24 mouse cellular contexts compared by ENCODE assay signal in genomic region chr7:6195777-6196176, GRCm38 (mm10). TPM values are rescaled to one million over a fixed set of nuclear protein-coding genes. Genes with fewer than 3 reads are reported as not detected.
DNase-seq lines count a peak whose midpoint lies in the region; ATAC-seq and TF ChIP-seq lines count a peak whose summit lies in the region.
"Had no signal": no experiment of that assay in that cellular context is flagged by ENCODE, and none has a peak within 500 bp of the region (broad histone marks: within the 10 kb centered on the region; RNA-seq: fewer than 3 reads in every experiment).

No protein-coding gene starts in this region.

- no peak for DNase-seq in gastrocnemius, adult 2 months
- DNase-seq in gastrocnemius, postnatal 36 days: no peak
- no peak for DNase-seq in liver, embryonic 14.5 days (ENCODE audit: low read depth in 3 of 3, low spot score in 3 of 3)
- no peak for DNase-seq in liver, embryonic 11.5 days (ENCODE audit: low spot score)
- DNase-seq in ES-E14 (ENCODE audit: low read depth, low spot score): no peak
- DNase-seq in induced T-regulatory cell, adult 2 months (ENCODE audit: low read depth): peak; percentile 16
- DNase-seq in adipocyte (ENCODE audit: low spot score): no peak
- DNase-seq: adrenal gland, postnatal 14 days; B cell, adult 2 months; cerebellum, postnatal 25 days; heart, postnatal 36 days; kidney, postnatal 14 days; layer of hippocampus, postnatal 36 days; lung, postnatal 10 days; thymus, postnatal 4 days had no signal

- H3K4me1 ChIP-seq in liver, embryonic 14.5 days (replicated peaks; ENCODE audit: control insufficient read depth in 2 of 2, insufficient read depth in 2 of 2, low read length in 1 of 2): no peaks in the 10 kb centered on the region
- H3K4me1 ChIP-seq in liver, embryonic 11.5 days (replicated peaks; ENCODE audit: control insufficient read depth, insufficient read depth, low read length): no peaks in the 10 kb centered on the region
- no peaks in the 10 kb centered on the region for H3K4me1 ChIP-seq in ES-E14 (ENCODE audit: control insufficient read depth in 2 of 2, insufficient read depth in 2 of 2, low read length in 2 of 2, poor library complexity in 1 of 2)
- no peaks in the 10 kb centered on the region for H3K4me1 ChIP-seq in neural tube, embryonic 15.5 days
- H3K4me1 ChIP-seq: forebrain, embryonic 10.5 days; heart, embryonic 10.5 days; midbrain, embryonic 13.5 days had no signal

- WGBS in liver, embryonic 14.5 days (ENCODE audit: insufficient replicate concordance): 31% methylated on average over 2 of the region's 2 CpGs
- 36% methylated on average over 2 of the region's 2 CpGs for WGBS in liver, embryonic 11.5 days
- WGBS in neural tube, embryonic 15.5 days: 46% methylated on average over 2 of the region's 2 CpGs

- TF ChIP-seq CTCF in gastrocnemius, adult 2 months (IDR thresholded peaks at IDR 0.05): peak; percentile 33; the same call in 1 of the 2 replicates
- peak; percentile 54; the same call in 1 of the 2 replicates for TF ChIP-seq CTCF in liver, embryonic 14.5 days (IDR thresholded peaks at IDR 0.05; ENCODE audit: low read depth)

- no peak for ATAC-seq in liver, embryonic 14.5 days (ENCODE audit: insufficient read depth)
- ATAC-seq in liver, embryonic 11.5 days (replicated peaks; ENCODE audit: low FRiP score): no peak
- ATAC-seq in neural tube, embryonic 15.5 days (ENCODE audit: low FRiP score): no peak
- ATAC-seq: inflammation-experienced regulatory T-cells, adult 6 months; midbrain, embryonic 13.5 days had no signal

- H3K9me3 ChIP-seq in liver, embryonic 14.5 days (ENCODE audit: control insufficient read depth, low read length): no peaks in the 10 kb centered on the region
- no peaks in the 10 kb centered on the region for H3K9me3 ChIP-seq in liver, embryonic 11.5 days (ENCODE audit: control insufficient read depth, low read length)
- H3K9me3 ChIP-seq in ES-E14 (ENCODE audit: control insufficient read depth, insufficient read depth, low read depth, low read length): no peaks in the 10 kb centered on the region
- H3K9me3 ChIP-seq in neural tube, embryonic 15.5 days (replicated peaks): no peaks in the 10 kb centered on the region
- H3K9me3 ChIP-seq: heart, embryonic 10.5 days; midbrain, embryonic 13.5 days had no signal

- no peak overlapping the region for H3K4me2 ChIP-seq in liver, embryonic 14.5 days (ENCODE audit: low read depth)
- H3K4me2 ChIP-seq in liver, embryonic 11.5 days: no peak overlapping the region
- no peak overlapping the region for H3K4me2 ChIP-seq in neural tube, embryonic 15.5 days
- H3K4me2 ChIP-seq: midbrain, embryonic 13.5 days had no signal

- no peak overlapping the region for H3K4me3 ChIP-seq in gastrocnemius, adult 2 months
- H3K4me3 ChIP-seq in liver, embryonic 14.5 days (ENCODE audit: insufficient read depth in 1 of 2, low read depth in 2 of 2, low read length in 2 of 2): no peak overlapping the region
- H3K4me3 ChIP-seq in liver, embryonic 11.5 days (ENCODE audit: low read depth, low read length): no peak overlapping the region
- no peak overlapping the region for H3K4me3 ChIP-seq in ES-E14 (ENCODE audit: insufficient read depth in 1 of 2, low read depth in 1 of 2, low read length in 2 of 2, poor library complexity in 1 of 2, severe bottlenecking in 1 of 2)
- H3K4me3 ChIP-seq in neural tube, embryonic 15.5 days (replicated peaks): no peak overlapping the region
- H3K4me3 ChIP-seq: forebrain, embryonic 10.5 days; heart, embryonic 10.5 days; midbrain, embryonic 13.5 days had no signal

- no peaks in the 10 kb centered on the region for H3K36me3 ChIP-seq in liver, embryonic 14.5 days (replicated peaks; ENCODE audit: control insufficient read depth, insufficient read depth, low read depth)
- no peaks in the 10 kb centered on the region for H3K36me3 ChIP-seq in liver, embryonic 11.5 days (ENCODE audit: control insufficient read depth, insufficient read depth, low read length)
- no peaks in the 10 kb centered on the region for H3K36me3 ChIP-seq in ES-E14 (ENCODE audit: control insufficient read depth, insufficient read depth, low read length, poor library complexity, severe bottlenecking)
- H3K36me3 ChIP-seq in neural tube, embryonic 15.5 days: peaks cover under 1% of the 10 kb centered on the region; the same call in 1 of the 2 replicates
- H3K36me3 ChIP-seq: forebrain, embryonic 10.5 days; heart, embryonic 10.5 days had no signal

- intact Hi-C loops in gastrocnemius, adult 2 months (cut with DNase I): no loop called here
- intact Hi-C loops in gastrocnemius, postnatal 36 days (cut with DNase I): no loop called here

- TF ChIP-seq EP300 in liver, embryonic 14.5 days (IDR thresholded peaks at IDR 0.05; ENCODE audit: low read depth): no peak

- H3K9ac ChIP-seq in liver, embryonic 14.5 days (replicated peaks): no peak overlapping the region
- H3K9ac ChIP-seq in liver, embryonic 11.5 days (ENCODE audit: low read depth, low read length): no peak overlapping the region
- no peak overlapping the region for H3K9ac ChIP-seq in ES-E14 (ENCODE audit: insufficient read depth, low read depth, low read length, poor library complexity, severe bottlenecking)
- no peak overlapping the region for H3K9ac ChIP-seq in neural tube, embryonic 15.5 days (replicated peaks)
- H3K9ac ChIP-seq: midbrain, embryonic 13.5 days had no signal

- H3K27me3 ChIP-seq in liver, embryonic 14.5 days (ENCODE audit: control insufficient read depth, insufficient read depth, low read length): no peaks in the 10 kb centered on the region
- no peaks in the 10 kb centered on the region for H3K27me3 ChIP-seq in liver, embryonic 11.5 days (replicated peaks; ENCODE audit: control insufficient read depth, insufficient read depth, low read length)
- no peaks in the 10 kb centered on the region for H3K27me3 ChIP-seq in neural tube, embryonic 15.5 days (replicated peaks)
- H3K27me3 ChIP-seq: midbrain, embryonic 13.5 days had no signal

- H3K27ac ChIP-seq in gastrocnemius, adult 2 months: no peak overlapping the region
- no peak overlapping the region for H3K27ac ChIP-seq in liver, embryonic 14.5 days
- no peak overlapping the region for H3K27ac ChIP-seq in liver, embryonic 11.5 days (ENCODE audit: low read depth, low read length)
- H3K27ac ChIP-seq in ES-E14 (ENCODE audit: insufficient read depth, low read depth, low read length, poor library complexity, severe bottlenecking): no peak overlapping the region
- no peak overlapping the region for H3K27ac ChIP-seq in neural tube, embryonic 15.5 days (replicated peaks)
- H3K27ac ChIP-seq: forebrain, embryonic 10.5 days; heart, embryonic 10.5 days; midbrain, embryonic 13.5 days had no signal

- in situ Hi-C loops in ES-E14 (cut with MboI; ENCODE audit: low sequenced_read_pairs in 2 of 2, unreplicated experiment in 2 of 2): loop anchor here in 1 of 2 experiments (10.0 kb wide), 1 partner anchor 71 kb away; no protein-coding TSS in a partner anchor

TF ChIP-seq in ES-E14, 5 proteins besides CTCF, POLR2A, EP300 and RAD21:
- no peak for TF ChIP-seq HCFC1 (IDR thresholded peaks at IDR 0.05; ENCODE audit: borderline replicate concordance, insufficient read depth, low read length)
- peak; percentile 48; the same call in 1 of the 2 replicates for TF ChIP-seq ZC3H11A (IDR thresholded peaks at IDR 0.05; ENCODE audit: borderline replicate concordance, low read depth, low read length)

RNA-seq across cellular contexts. Expression of gene Galp, which starts 1.1 kb away (rescaled TPM):
- total RNA-seq in gastrocnemius, adult 2 months (2021): not detected
- total RNA-seq in gastrocnemius, postnatal 36 days (2021): not detected
- polyA plus RNA-seq in liver, embryonic 14.5 days (2012; rRNA removed): not detected in 2 replicates
- not detected in 2 replicates for polyA plus RNA-seq in liver, embryonic 14.5 days (2014; fragmentation: Nextera tagmentation; extraction: Ambion mirVana)
- polyA plus RNA-seq in liver, embryonic 11.5 days (2014; fragmentation: Nextera tagmentation; extraction: Ambion mirVana): not detected in 2 replicates
- total RNA-seq in ES-E14 (2012; rRNA removed): not detected in 2 replicates
- not detected in 2 replicates for polyA plus RNA-seq in neural tube, embryonic 15.5 days (2015; fragmentation: Nextera tagmentation; extraction: Ambion mirVana)
- total RNA-seq: adrenal gland, postnatal 14 days; heart, postnatal 36 days; layer of hippocampus, postnatal 36 days had no signal
- polyA plus RNA-seq: embryonic facial prominence, embryonic 11.5 days; forebrain, embryonic 10.5 days; heart, embryonic 10.5 days; inflammation-experienced regulatory T-cells, adult 6 months; limb, embryonic 11.5 days; midbrain, embryonic 13.5 days; neural tube, embryonic 11.5 days; stomach, embryonic 14.5 days had no signal

RNA-seq across cellular contexts. Expression of gene Zfp444, which starts 23.8 kb away (rescaled TPM):
- total RNA-seq in gastrocnemius, adult 2 months (2021): 1 to 10 TPM; 7.4 to 9.1 TPM
- 1 to 10 TPM; 7.2 to 8.3 TPM for total RNA-seq in gastrocnemius, postnatal 36 days (2021)
- polyA plus RNA-seq in liver, embryonic 14.5 days (2012; rRNA removed): 10.1 and 13.8 TPM in 2 replicates
- polyA plus RNA-seq in liver, embryonic 14.5 days (2014; fragmentation: Nextera tagmentation; extraction: Ambion mirVana): 15.0 and 16.3 TPM in 2 replicates
- polyA plus RNA-seq in liver, embryonic 11.5 days (2014; fragmentation: Nextera tagmentation; extraction: Ambion mirVana): 44.6 and 46.8 TPM in 2 replicates
- total RNA-seq in ES-E14 (2012; rRNA removed): 16.6 and 21.6 TPM in 2 replicates
- polyA plus RNA-seq in neural tube, embryonic 15.5 days (2015; fragmentation: Nextera tagmentation; extraction: Ambion mirVana): 80.3 and 86.4 TPM in 2 replicates

RNA-seq across cellular contexts. Expression of gene Zscan5b, which starts 26.3 kb away (rescaled TPM):
- not detected for total RNA-seq in gastrocnemius, adult 2 months (2021)
- not detected for total RNA-seq in gastrocnemius, postnatal 36 days (2021)
- polyA plus RNA-seq in liver, embryonic 14.5 days (2012; rRNA removed): not detected in 2 replicates
- polyA plus RNA-seq in liver, embryonic 14.5 days (2014; fragmentation: Nextera tagmentation; extraction: Ambion mirVana): not detected in 2 replicates
- not detected in 2 replicates for polyA plus RNA-seq in liver, embryonic 11.5 days (2014; fragmentation: Nextera tagmentation; extraction: Ambion mirVana)
- total RNA-seq in ES-E14 (2012; rRNA removed): 2.1 and 3.3 TPM in 2 replicates
- not detected in 2 replicates for polyA plus RNA-seq in neural tube, embryonic 15.5 days (2015; fragmentation: Nextera tagmentation; extraction: Ambion mirVana)
- total RNA-seq: adrenal gland, postnatal 14 days; heart, postnatal 36 days; layer of hippocampus, postnatal 36 days had no signal
- polyA plus RNA-seq: embryonic facial prominence, embryonic 11.5 days; forebrain, embryonic 10.5 days; heart, embryonic 10.5 days; limb, embryonic 11.5 days; midbrain, embryonic 13.5 days; neural tube, embryonic 11.5 days; stomach, embryonic 14.5 days had no signal

RNA-seq across cellular contexts. Expression of gene Zfp787, which starts 40.0 kb away (rescaled TPM):
- 10 to 100 TPM; 28.3 to 28.4 TPM for total RNA-seq in gastrocnemius, adult 2 months (2021)
- 10 to 100 TPM; 26.1 to 29.2 TPM for total RNA-seq in gastrocnemius, postnatal 36 days (2021)
- 11.6 and 12.5 TPM in 2 replicates for polyA plus RNA-seq in liver, embryonic 14.5 days (2012; rRNA removed)
- 6.7 and 6.9 TPM in 2 replicates for polyA plus RNA-seq in liver, embryonic 14.5 days (2014; fragmentation: Nextera tagmentation; extraction: Ambion mirVana)
- polyA plus RNA-seq in liver, embryonic 11.5 days (2014; fragmentation: Nextera tagmentation; extraction: Ambion mirVana): 15.2 and 15.6 TPM in 2 replicates
- 20.9 and 29.0 TPM in 2 replicates for total RNA-seq in ES-E14 (2012; rRNA removed)
- 26.0 and 28.6 TPM in 2 replicates for polyA plus RNA-seq in neural tube, embryonic 15.5 days (2015; fragmentation: Nextera tagmentation; extraction: Ambion mirVana)

RNA-seq across cellular contexts. Expression of gene Epp13, which starts 56.7 kb away (rescaled TPM):
- not detected for total RNA-seq in gastrocnemius, adult 2 months (2021)
- total RNA-seq in gastrocnemius, postnatal 36 days (2021): not detected
- polyA plus RNA-seq in liver, embryonic 14.5 days (2012; rRNA removed): not detected in 2 replicates
- not detected in 2 replicates for polyA plus RNA-seq in liver, embryonic 14.5 days (2014; fragmentation: Nextera tagmentation; extraction: Ambion mirVana)
- not detected in 2 replicates for polyA plus RNA-seq in liver, embryonic 11.5 days (2014; fragmentation: Nextera tagmentation; extraction: Ambion mirVana)
- total RNA-seq in ES-E14 (2012; rRNA removed): 9.7 and 12.4 TPM in 2 replicates
- polyA plus RNA-seq in neural tube, embryonic 15.5 days (2015; fragmentation: Nextera tagmentation; extraction: Ambion mirVana): 0.37 TPM in 1 of 2 replicates, not detected in the other
- total RNA-seq: adrenal gland, postnatal 14 days; heart, postnatal 36 days; layer of hippocampus, postnatal 36 days had no signal
- polyA plus RNA-seq: embryonic facial prominence, embryonic 11.5 days; forebrain, embryonic 10.5 days; heart, embryonic 10.5 days; inflammation-experienced regulatory T-cells, adult 6 months; limb, embryonic 11.5 days; midbrain, embryonic 13.5 days; neural tube, embryonic 11.5 days; stomach, embryonic 14.5 days had no signal
